Mouse (Mus musculus) pancreas, adult 10 weeks (tissue): ENCODE measurements around the gene Ndufa4. TPM values are rescaled to one million over a fixed set of nuclear protein-coding genes. Genes with fewer than 3 reads are reported as not detected.

Source experiments
- polyA plus RNA-seq: library from polyadenylated mRNA; stranded (reverse); fragments of 350-450 nt; fragmentation: Illumina TruSeq; extraction: RNeasy Lipid Tissue Mini Kit (QIAGEN cat#74804); gene quantifications from one replicate; pipeline ENCODE4 v1.2.3, GENCODE M21; 2015; ENCODE audit warnings: low read depth, low replicate concordance; ENCODE audit not compliant: insufficient read depth

Ndufa4 gene
- 119 TPM for polyA plus RNA-seq

DNA sequence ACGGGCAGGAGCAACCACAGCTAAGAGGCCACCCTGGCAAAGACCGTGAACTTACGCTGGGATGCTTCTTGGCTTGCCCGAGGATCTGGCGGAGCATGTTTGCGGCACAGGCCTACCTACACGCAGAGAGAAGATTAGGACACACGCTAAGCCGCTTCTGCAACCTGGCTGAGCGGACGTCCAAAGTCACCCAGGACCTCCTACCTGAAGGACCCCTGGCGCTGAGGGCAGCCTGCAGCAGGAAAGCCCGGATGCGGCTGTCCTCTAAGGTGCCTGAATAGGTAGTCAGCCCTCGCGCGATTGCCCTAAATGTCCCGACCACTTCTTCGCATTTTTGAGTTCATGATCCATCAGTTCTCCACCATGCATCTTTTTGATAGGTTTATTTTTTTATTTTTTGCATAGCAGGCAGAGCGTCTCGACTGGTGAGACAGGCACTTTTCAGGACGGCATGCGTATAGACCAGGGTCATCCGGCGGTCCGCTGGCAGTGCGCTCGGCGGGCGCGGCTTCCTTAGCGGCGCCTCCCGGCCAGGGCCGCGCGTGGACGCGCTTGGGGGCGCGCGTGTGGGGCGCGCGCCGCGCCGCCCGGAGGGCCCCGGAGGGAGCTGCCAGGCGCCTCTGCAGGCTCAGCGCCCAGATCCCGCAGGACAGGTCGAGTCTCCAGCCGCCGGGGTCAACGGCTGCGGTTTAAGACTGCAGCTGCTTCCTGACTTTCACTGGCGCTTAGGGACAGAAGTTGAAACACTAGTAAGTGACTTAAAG is at the start of gene Ndufa4, which contains the start of gene Phf14:
Gene Ndufa4 (minus strand): TSS at position 229 of the 764 bp plus-strand sequence.
Gene Phf14 (plus strand): TSS at position 541 of the 764 bp plus-strand sequence.

Other genes with a start within 250 kb of the Ndufa4 start
- gene Phf14, start 312 bp upstream of the Ndufa4 start, polyA plus RNA-seq: 7.7 TPM